Mouse (Mus musculus): ENCODE results near the gene Rpl41.
A peak's percentile ranks its signal among the peaks of the same experiment; 100 is the strongest.

DNA sequence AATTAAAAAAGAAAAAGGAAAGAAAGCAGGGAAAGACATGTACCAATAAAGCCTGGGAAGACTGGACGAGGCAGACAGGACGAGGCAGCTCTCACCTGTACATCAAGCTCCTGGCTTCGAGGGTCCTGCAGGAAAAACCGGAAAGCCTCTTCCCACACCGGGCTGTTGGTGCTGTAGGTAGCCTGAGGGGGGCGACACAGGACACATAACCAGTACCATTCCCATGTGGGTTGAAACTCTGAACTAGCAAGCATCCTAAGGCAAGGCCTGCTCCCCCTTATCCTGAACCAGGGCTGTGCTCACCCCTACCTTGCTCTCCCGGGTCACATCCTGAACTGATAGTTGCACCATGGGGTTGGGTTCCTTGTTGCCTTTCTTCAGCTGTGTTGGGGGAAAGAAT is 30.3 kb downstream of the Rpl41 start:
- TF ChIP-seq POLR2A (IDR thresholded peaks at IDR 0.05; ENCODE audit: control insufficient read depth, extremely low read depth, insufficient read depth, low read length, poor library complexity) (no peak), CTCF (IDR thresholded peaks at IDR 0.05; ENCODE audit: borderline replicate concordance, control insufficient read depth, extremely low read depth, insufficient read depth, low read length, poor library complexity) (peak; percentile 68; the same call in 1 of the 2 replicates)

All from thymus, adult 2 months (tissue).